Mouse (Mus musculus): Measurements from ENCODE around the gene 9230102O04Rik. TPM values are rescaled to one million over a fixed set of nuclear protein-coding genes. Genes with fewer than 3 reads are reported as not detected.
A peak's percentile ranks its signal among the peaks of the same experiment; 100 is the strongest.

9230102O04Rik gene
- total and polyA plus RNA-seq, 3 experiments, result 0.17 TPM; not detected in 2

- peak overlapping the region; percentile 81 for H3K4me2 ChIP-seq (ENCODE audit: insufficient read depth, low read depth, poor library complexity, severe bottlenecking)
- no peak overlapping the region for H3K9ac ChIP-seq (ENCODE audit: insufficient read depth, low read depth)
- H3K4me3 ChIP-seq (replicated peaks in 1 of 3; ENCODE audit: low read depth in 2 of 3, low read length in 2 of 3, poor library complexity in 1 of 3), result no peak overlapping the region
- no peak overlapping the region for H3K27ac ChIP-seq (ENCODE audit: insufficient read depth, low read depth)
- H3K4me1 ChIP-seq (ENCODE audit: control insufficient read depth in 1 of 2, insufficient read depth in 2 of 2), result peaks cover 3 to 9% of the 10 kb centered on the region in 2 experiments; a peak in 2 of 4 replicates
- no peaks in the 10 kb centered on the region for H3K36me3 ChIP-seq (replicated peaks in 1 of 2; ENCODE audit: control insufficient read depth in 1 of 2, insufficient read depth in 1 of 2, low read length in 1 of 2)
- TF ChIP-seq RAD21 (IDR thresholded peaks at IDR 0.05; ENCODE audit: low read depth, low read length) (no peak), NRF1 (IDR thresholded peaks at IDR 0.05; ENCODE audit: low read depth, low read length) (no peak), SMC3 (IDR thresholded peaks at IDR 0.05; ENCODE audit: low read depth, low read length) (no peak), E2F4 (IDR thresholded peaks at IDR 0.05; ENCODE audit: insufficient replicate concordance, low read depth, low read length) (no peak), CTCF (conservative IDR thresholded peaks at IDR 0.05 in 1 of 2, IDR thresholded peaks at IDR 0.05 in 1 of 2; ENCODE audit: low read depth in 2 of 2, low read length in 2 of 2) (no peak), POLR2AphosphoS2 (IDR thresholded peaks at IDR 0.05; ENCODE audit: low read depth, low read length) (no peak), PAX5 (IDR thresholded peaks at IDR 0.05; ENCODE audit: low read length) (no peak), MAFK (IDR thresholded peaks at IDR 0.05; ENCODE audit: insufficient replicate concordance, low read length) (no peak), USF2 (conservative IDR thresholded peaks at IDR 0.05; ENCODE audit: low read depth, low read length) (no peak), ZKSCAN1 (IDR thresholded peaks at IDR 0.05; ENCODE audit: borderline replicate concordance, low read depth, low read length) (no peak), BHLHE40 (IDR thresholded peaks at IDR 0.05; ENCODE audit: low read depth, low read length) (no peak), ETS1 (conservative IDR thresholded peaks at IDR 0.05; ENCODE audit: low read depth, low read length) (no peak), CHD1 (IDR thresholded peaks at IDR 0.05; ENCODE audit: low read depth, low read length) (no peak), MAZ (IDR thresholded peaks at IDR 0.05; ENCODE audit: low read depth, low read length) (no peak), UBTF (IDR thresholded peaks at IDR 0.05; ENCODE audit: low read depth, low read length) (no peak), MXI1 (IDR thresholded peaks at IDR 0.05; ENCODE audit: low read depth, low read length) (no peak)
- DNase-seq (ENCODE audit: extremely low read depth), result no peak
- no peaks in the 10 kb centered on the region for H3K79me2 ChIP-seq (replicated peaks; ENCODE audit: control insufficient read depth, extremely low read depth, insufficient read depth, poor library complexity, severe bottlenecking)
- in situ Hi-C loops (cut with MboI; ENCODE audit: low pct_ligation_motif_present, low pct_unique_long_range_greater_than_20kb, low sequenced_read_pairs) (loop anchor here (25.0 kb wide), 1 partner anchor 433 kb away; no protein-coding TSS in a partner anchor), dilution Hi-C loops (cut with MboI; ENCODE audit: extremely low pct_ligation_motif_present, extremely low pct_unique_long_range_greater_than_20kb, low sequenced_read_pairs) (no loop called here)
- no peaks in the 10 kb centered on the region for H3K9me3 ChIP-seq (replicated peaks; ENCODE audit: low read length)
- no peaks in the 10 kb centered on the region for H3K27me3 ChIP-seq (replicated peaks)
These were observed 5.7 kb upstream of the 9230102O04Rik start for GRCm38 (mm10) chr2:9894836-9895593.

GRCm38 (mm10) chr2:9893272-9893953 is 4.1 kb upstream of the 9230102O04Rik start:
- dilution Hi-C loops (cut with MboI; ENCODE audit: extremely low pct_ligation_motif_present, extremely low pct_unique_long_range_greater_than_20kb, low sequenced_read_pairs), result no loop called here
- Histone ChIP-seq H3K36me3 (replicated peaks in 1 of 2; ENCODE audit: control insufficient read depth in 1 of 2, insufficient read depth in 1 of 2, low read length in 1 of 2) (no peaks in the 10 kb centered on the region), H3K9ac (ENCODE audit: insufficient read depth, low read depth) (no peak overlapping the region), H3K27ac (ENCODE audit: insufficient read depth, low read depth) (no peak overlapping the region), H3K4me1 (ENCODE audit: control insufficient read depth in 1 of 2, insufficient read depth in 2 of 2) (peaks cover 3 to 9% of the 10 kb centered on the region in 2 experiments; a peak in 2 of 4 replicates), H3K4me3 (replicated peaks in 1 of 3; ENCODE audit: low read depth in 2 of 3, low read length in 2 of 3, poor library complexity in 1 of 3) (no peak overlapping the region), H3K79me2 (replicated peaks; ENCODE audit: control insufficient read depth, extremely low read depth, insufficient read depth, poor library complexity, severe bottlenecking) (no peaks in the 10 kb centered on the region), H3K9me3 (replicated peaks; ENCODE audit: low read length) (no peaks in the 10 kb centered on the region), H3K4me2 (ENCODE audit: insufficient read depth, low read depth, poor library complexity, severe bottlenecking) (peak overlapping the region; percentile 40; the same call in 1 of the 2 replicates), H3K27me3 (replicated peaks) (no peaks in the 10 kb centered on the region)
- TF ChIP-seq ZKSCAN1 (IDR thresholded peaks at IDR 0.05; ENCODE audit: borderline replicate concordance, low read depth, low read length), result no peak
- in situ Hi-C loops (cut with MboI; ENCODE audit: low pct_ligation_motif_present, low pct_unique_long_range_greater_than_20kb, low sequenced_read_pairs), result loop anchor here (25.0 kb wide), 1 partner anchor 431 kb away; no protein-coding TSS in a partner anchor
- no peak for DNase-seq (ENCODE audit: extremely low read depth)
